Mouse (Mus musculus) brain, embryonic 14.5 days (tissue): ENCODE results near the gene Pemt.

ENCODE experiments used
- CTCF ChIP-seq: fragments of 200-500 bp; IDR thresholded peaks from 2 replicates; pipeline ENCODE4 v1.5.1; 2012; ENCODE audit warnings: inconsistent platforms, mild to moderate bottlenecking, moderate library complexity, borderline replicate concordance; ENCODE audit not compliant: insufficient read depth, insufficient read length; ENCODE audit errors: extremely low read depth
- POLR2A ChIP-seq: fragments of 200-500 bp; IDR thresholded peaks from 2 replicates; pipeline ENCODE4 v1.6.1; 2012; ENCODE audit warnings: mild to moderate bottlenecking, inconsistent platforms, borderline replicate concordance; ENCODE audit not compliant: poor library complexity, insufficient read depth, insufficient read length, severe bottlenecking; ENCODE audit errors: extremely low read depth

- TF ChIP-seq POLR2A (no peak), CTCF (no peak)
Measured at GRCm38 (mm10) chr11:60003811-60004210, 42.5 kb downstream of the Pemt start.
